Mouse (Mus musculus) T-helper 2 cell (primary cell): ENCODE measurements around the gene Ptpn4.

ENCODE experiments used
- in situ Hi-C: fragments of 300-600 bp; cut with MboI, MseI; formaldehyde crosslinking; loops from one replicate; pipeline ENCODE4 v1.15.1; 2025; ENCODE audit warnings: high pct_unique_total_duplicates

Ptpn4 gene

GRCm38 (mm10) chr1:119807707-119808106 lies 29.7 kb downstream of the Ptpn4 start:
- in situ Hi-C loops: loop anchor here (25.0 kb wide), 1 partner anchor 1495 kb away; the partner anchor contains the start of genes Nifk and Tsn

DNA sequence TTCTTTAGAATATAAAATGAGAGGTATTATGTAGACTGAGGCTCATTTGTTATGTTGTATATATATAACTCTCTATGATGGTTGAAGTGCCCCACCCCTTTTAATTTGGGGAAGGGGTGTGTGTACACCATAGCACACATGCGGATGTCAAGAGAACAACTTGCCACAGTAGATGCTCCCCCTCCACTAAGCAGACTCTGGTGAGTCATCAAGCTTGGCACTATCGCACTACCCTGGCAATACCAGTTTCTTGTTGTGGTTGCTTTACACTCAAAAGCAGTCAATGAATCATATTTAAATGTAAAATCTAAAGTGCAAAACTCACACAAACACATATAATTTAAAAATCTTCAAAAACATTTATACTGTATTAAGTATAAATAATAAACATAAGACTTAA lies 31.4 kb downstream of the Ptpn4 start:
- in situ Hi-C loops: loop anchor here (25.0 kb wide), 1 partner anchor 1494 kb away; the partner anchor contains the start of genes Nifk and Tsn

DNA sequence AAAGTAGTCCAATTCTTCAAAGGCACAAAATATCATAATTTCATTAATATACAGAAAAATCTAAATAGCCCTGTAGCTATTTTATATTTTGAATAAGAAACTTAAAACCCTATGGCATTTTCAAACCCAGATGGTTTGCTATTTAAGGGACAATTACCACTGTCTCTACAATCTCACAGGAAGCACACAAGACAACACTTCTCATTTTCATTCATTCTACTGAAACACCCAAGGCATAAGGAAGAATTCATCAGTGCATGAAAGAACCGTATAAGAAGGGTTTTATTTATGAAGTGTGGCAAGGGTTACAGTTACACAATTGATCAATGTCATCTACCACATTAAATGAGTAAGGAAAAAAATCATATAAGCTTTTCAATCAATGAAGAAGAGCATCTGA lies 32.8 kb downstream of the Ptpn4 start:
- in situ Hi-C loops: loop anchor here (25.0 kb wide), 1 partner anchor 1492 kb away; the partner anchor contains the start of genes Nifk and Tsn

- in situ Hi-C loops: no loop called here
Observed at GRCm38 (mm10) chr1:119795174-119795573, 42.2 kb downstream of the Ptpn4 start.

DNA sequence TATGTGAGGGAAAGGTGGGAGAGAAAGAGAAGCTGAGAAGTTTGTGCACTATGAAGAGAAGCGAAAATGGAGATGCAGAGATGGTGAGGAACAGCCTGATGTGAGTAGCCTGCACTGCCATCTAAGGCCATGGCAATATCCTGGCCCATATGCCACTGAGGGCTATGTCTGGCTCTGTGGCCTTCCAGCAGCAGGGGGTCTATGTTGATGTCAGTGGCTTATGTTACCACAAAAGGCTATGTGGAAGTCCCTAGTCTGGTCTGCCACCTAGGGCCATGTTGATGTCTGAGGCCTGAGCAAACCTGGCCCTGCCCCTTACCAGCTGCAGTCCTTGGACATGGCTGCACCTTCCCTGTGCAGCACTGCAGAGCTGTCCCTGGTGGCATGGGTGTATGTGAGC lies 43.1 kb downstream of the Ptpn4 start:
- in situ Hi-C loops: no loop called here

GRCm38 (mm10) chr1:119790616-119791015 lies 46.8 kb downstream of the Ptpn4 start:
- in situ Hi-C loops: no loop called here

DNA sequence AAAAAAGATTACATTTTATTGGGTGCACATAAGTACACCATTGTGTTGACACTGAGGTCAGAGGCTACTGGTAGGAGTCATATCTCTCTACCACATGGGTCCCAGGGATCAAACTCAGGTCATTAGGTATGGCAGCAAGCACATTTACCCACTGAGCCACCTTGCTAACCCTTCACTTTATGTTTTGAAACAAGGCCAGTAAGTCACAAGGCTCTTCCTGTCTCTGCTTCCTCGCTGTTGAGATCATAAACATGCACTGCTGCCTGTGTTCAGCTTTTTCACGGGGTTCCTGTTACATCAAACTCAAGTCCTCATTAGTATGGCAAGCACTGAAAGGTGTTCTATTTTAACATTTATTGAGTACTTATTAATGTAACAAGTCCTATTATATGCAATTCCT lies 61.5 kb downstream of the Ptpn4 start:
- in situ Hi-C loops: no loop called here

DNA sequence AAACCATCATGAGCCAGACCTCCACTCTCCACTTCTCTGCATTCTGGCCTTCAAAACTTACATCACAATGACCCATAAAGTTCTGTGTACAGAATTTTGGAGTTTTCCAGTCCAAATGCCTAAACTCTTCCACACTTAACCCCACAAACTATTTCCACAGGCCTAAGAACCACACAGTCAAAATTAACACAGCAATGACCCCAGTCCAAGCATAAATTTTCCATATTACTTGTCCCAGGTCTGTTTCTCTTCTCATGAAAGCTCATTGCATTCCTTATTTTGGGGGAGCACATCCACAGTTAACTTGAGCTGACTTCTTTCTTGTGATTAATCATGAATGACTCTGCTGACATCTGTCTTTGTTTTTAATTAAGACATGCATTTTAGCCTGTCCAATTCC lies 101.7 kb downstream of the Ptpn4 start:
- in situ Hi-C loops: no loop called here

GRCm38 (mm10) chr1:119734801-119735200 lies 102.6 kb downstream of the Ptpn4 start:
- in situ Hi-C loops: no loop called here

DNA sequence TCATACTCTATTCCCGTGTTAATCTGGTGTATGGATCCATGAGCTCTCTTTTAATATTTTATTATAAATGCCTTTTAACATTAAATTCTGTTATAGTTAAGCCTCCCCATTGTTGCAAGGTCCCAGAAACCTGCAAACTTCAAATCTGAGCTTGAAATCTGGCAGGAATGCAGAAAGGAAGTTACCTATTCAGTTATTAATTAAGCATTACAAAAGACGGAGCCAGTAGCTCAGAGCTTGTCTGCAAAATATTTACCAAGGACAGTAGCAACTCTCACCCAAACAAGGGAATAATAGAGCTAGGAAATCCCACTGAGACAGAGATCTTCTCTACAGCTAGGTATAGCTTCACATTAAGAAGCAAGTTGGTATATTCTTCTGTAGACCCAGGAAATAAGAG lies 106.2 kb downstream of the Ptpn4 start:
- in situ Hi-C loops: no loop called here

DNA sequence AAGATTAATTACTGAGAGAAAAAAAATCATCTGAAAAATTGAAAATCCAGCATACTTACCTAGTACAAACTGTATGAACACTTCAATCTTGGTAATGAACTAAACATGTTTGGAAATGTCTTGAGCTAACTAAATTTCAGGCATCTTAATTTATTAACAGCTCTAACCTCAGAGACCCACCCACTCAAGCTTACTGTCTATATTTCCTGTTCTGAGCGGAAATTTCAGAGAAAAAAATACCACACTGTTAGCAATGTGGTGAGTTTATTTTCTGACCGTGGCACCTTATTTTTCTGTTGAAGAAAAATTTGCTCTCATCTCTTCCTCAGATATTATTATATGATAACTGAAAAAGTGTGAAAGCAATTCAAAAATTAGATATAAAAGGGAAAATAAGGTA lies 124.4 kb downstream of the Ptpn4 start:
- in situ Hi-C loops: no loop called here

DNA sequence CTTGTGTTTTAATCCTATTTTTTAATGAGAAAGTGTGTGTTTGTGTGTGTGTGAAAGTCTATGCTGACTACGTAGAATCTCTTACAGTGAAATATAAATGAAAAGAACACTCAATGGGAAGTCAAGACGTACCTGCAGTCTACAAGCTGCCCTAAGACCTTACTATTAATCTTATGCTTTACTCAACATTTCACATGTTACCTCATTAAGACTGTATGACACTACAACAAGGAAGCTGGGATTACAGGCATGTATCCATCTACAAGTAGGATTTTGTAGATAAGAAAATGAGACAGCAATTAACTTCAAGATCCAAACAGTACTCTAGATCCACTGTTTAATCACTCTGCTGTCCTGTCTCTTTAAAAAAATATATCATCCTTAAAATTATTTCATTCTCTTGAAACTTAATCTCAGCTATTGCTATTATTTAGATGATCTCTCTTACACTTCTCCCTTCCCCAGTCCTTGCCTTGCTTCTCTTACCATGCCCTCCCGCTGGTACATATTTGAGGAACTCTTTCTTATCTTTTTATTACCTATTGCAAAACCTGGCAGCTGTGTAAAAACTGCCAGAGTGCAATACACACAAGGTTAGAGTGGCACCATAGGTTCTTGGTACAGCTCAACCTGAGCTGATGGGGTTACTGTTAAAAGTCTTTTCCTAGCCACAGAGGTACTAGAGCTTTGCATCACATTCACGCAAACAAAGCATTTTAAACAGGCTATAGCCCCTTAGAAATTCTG lies 130.8 kb downstream of the Ptpn4 start:
- in situ Hi-C loops: no loop called here

GRCm38 (mm10) chr1:119696860-119697259 lies 140.6 kb downstream of the Ptpn4 start:
- in situ Hi-C loops: no loop called here

DNA sequence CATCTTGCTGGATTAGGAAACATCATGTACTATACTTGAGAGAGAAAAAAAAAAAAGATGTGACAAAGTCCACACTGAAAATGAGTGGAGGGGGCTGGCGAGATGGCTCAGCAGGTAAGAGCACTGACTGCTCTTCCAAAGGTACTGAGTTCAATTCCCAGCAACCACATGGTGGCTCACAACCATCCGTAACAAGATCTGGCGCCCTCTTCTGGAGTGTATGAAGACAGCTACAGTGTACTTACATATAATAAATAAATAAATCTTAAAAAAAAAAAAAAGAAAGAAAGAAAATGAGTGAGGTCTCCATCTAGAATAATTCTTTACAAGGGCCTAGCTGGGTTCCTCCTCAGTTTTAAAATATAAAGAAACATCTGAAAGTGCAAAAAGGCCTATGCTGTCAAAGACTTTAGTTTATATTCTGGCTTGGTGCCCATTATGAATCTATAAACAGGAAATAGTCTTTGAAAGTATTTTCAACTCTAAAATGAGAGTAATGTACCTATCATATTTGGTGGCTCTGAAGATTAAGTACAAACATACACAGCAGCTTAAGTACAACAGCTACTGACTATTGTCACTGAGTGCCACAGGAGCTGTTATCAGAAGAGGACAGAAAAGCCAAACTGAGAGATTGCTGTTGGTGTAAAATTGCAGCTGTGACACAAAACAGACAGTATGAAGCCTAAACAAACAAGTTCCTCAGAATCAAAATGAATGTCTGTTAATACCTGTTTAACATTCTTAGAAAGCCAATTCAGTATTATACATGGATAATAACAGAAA lies 151.4 kb downstream of the Ptpn4 start:
- in situ Hi-C loops: no loop called here

- in situ Hi-C loops: no loop called here
Observed at GRCm38 (mm10) chr1:119681663-119682213, 155.7 kb downstream of the Ptpn4 start.

GRCm38 (mm10) chr1:119674984-119675383 lies 162.4 kb downstream of the Ptpn4 start:
- in situ Hi-C loops: no loop called here

- in situ Hi-C loops: no loop called here
Observed at GRCm38 (mm10) chr1:119666904-119667303, 170.5 kb downstream of the Ptpn4 start.

DNA sequence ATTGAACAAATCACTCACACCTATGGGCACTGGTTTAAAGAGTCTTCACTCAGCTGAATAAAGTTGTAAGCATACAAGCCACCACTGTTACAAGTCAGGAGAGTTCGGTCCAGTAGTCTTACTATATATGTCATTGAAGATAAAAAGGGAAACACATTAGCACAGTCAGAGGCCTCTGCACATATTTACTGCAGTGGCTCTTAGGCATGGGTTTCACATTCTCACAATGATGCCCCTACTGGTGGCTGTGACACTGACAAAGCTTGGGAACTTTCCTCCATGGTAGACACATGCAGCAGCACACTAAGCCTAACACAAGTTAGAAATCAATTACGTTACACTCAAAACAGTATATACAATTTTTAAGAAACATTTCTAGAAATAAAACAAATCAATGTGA lies 183.1 kb downstream of the Ptpn4 start:
- in situ Hi-C loops: no loop called here

- in situ Hi-C loops: no loop called here
Observed at GRCm38 (mm10) chr1:119650386-119650785, 187.0 kb downstream of the Ptpn4 start.

- in situ Hi-C loops: no loop called here
Observed at GRCm38 (mm10) chr1:119649627-119650026, 187.8 kb downstream of the Ptpn4 start.

GRCm38 (mm10) chr1:119648205-119649111 lies 189.0 kb downstream of the Ptpn4 start, which contains the start of gene Epb41l5:
Gene Epb41l5 (minus strand): TSS chr1:119649000.
- in situ Hi-C loops: no loop called here
